Mouse (Mus musculus) mouse trophoblast stem cell (cell line): Measurements from ENCODE around the gene Olfr376.

Experiments
- in situ Hi-C, 2 experiments: fragments of 300-500 bp; cut with MseI, MboI; formaldehyde crosslinking; loops; 2 replicates in 1 of 2; 3 replicates in 1 of 2; pipeline ENCODE4 v1.15.1; 2025

Gene Olfr376

GRCm38 (mm10) chr11:73370946-73371345 lies at the start of gene Olfr376:
Olfr376 (plus strand) TSS chr11:73371246.
- in situ Hi-C loops: no loop called here

DNA sequence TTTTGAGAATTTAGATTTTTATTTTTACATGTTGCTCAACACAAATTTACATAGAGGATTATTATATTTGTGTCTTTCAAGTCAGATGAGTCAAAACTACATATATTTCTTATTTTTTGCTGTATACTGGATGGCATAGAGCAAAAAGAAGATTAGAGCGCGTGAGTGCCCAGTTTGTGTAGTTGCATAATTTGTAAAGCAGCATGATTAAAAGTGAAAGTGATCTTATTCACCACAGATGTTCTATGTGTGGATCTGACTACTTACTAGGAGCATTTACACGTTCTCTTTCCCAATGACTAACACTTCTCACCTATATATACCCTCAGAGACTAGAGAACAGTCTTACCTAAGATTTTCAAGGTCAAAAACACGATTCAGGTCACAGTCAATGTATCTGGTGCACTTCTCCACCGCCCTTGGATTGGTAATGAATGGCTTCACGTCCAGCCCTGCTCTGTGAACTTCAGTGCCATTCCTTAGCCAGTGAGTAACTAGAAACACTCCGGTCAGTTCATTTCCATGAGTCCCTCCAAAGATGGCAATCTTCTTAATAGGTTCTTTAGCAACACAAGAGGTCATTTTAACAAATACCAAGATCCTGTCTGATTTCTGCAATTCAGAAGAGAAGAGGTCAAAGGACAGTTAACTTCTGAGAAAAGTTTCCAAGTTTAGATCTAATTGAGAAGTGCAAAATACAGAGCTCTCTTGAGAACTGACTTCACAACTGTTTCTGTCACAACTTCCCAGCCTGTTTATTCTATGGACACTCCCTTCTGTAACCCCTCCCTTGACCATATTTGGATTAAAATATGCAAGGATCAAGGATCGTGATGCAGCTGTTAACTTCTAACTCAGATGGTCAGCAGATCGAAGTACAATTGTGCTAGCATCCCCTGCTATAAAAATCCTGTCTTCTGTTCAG lies 46.9 kb upstream of the Olfr376 start:
- in situ Hi-C loops: no loop called here

DNA sequence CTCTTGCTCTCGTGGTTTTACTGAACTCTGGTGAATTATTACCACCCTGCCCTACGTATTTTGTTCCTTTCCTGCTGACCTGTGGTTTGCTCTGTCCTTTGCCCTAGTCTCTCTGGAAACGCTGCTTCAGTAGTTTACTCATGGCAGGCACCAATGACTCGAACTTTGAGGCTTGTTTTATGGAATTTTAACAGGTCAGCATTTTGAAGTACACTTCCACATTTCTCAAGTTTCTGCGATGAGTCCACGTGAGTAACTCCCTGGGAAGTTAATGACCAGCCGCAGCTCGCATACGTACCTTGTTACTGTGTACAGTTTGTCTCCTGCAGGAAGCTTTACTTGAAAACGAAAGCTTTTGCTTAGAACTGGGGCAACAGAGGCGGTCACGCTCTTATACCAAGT lies 44.6 kb upstream of the Olfr376 start:
- in situ Hi-C loops: no loop called here

DNA sequence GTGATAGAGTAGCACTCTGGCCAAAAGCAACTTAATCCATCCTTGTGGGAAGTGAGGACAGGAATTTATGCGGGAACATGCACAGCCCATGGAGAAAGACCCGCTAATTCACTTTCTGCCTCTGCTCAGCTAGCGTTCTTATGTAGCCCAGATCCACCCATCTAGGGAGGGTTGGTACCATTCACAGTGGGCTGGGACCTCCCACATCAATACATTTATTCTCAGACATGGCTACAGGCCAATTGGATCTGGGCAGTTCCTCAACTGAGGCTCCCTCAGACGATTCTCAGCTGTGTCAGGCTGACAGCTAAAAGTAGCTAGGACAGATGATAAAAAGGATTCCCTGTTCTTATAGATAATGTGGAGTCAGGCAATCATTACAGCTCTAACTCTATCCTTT lies 43.7 kb upstream of the Olfr376 start:
- in situ Hi-C loops: no loop called here

DNA sequence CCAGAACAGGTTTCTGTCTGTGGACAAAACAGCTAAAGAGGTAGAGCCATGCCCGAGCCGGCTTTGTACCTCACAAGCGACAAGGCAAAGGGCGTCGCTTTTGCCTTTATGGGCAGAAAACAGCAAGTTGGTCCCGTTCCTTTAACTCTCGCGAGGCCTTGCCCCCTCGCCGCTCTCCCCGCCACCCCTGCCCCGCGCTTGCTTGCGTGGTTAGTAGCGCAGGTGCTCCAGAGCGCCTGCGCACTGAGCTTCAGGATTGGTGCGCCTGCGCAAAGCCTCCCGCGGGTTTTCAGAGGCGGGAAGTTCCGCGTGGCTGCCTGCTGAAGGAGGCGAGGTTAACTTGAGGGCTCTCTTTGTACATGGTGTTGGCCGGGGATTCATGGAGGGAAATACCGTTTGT lies 41.6 kb upstream of the Olfr376 start, which contains the start of the genes Aspa, Gm49340 and Spata22:
Gene Aspa (minus strand): TSS at position 155 of the 400 bp plus-strand sequence.
Gene Gm49340 (plus strand): TSS at position 300 of the 400 bp plus-strand sequence.
Gene Spata22 (plus strand): TSS at position 300 of the 400 bp plus-strand sequence.
- in situ Hi-C loops: no loop called here

- in situ Hi-C loops: no loop called here
Measured at GRCm38 (mm10) chr11:73333357-73333756, 37.7 kb upstream of the Olfr376 start.

DNA sequence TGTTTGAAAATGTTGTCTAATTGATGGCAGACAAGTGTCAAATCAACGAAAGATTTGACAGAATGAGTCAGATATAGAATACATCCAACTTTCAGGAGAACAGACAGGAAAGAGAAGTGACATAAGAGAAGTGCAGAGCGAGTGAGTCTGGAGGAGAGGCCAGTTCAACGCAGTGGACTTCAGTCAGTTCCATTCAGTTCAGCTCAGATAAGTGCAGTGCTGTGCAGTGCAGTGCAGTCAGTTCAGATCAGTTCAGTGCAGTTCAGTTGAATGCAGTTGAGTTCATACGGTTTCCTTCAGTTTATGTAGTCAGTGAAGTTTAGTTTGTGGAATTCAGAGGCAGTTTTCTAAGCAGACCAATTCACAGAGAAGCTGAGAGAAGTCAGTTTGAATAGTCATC lies 34.1 kb upstream of the Olfr376 start:
- in situ Hi-C loops: no loop called here

DNA sequence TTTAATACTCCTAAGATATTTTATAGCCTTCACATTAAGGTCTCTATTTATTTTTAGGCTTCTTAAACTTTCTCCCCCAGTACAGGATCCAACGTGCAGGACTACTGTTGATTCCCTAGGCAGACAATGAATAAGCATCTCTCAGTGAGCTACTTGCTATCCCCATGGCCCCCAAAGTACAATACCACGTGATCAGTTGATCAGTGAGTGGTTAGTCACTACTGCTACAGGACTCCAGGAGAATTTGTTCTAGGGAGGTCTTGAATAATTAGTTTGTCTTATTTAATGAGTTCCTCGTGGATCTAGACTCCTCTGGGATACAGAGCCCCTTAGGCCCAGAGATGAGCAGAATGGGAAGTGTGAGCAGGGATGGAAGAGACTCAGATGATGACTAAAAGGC lies 20.6 kb upstream of the Olfr376 start, which contains the start of gene Olfr20:
Gene Olfr20 (plus strand): TSS at position 301 of the 400 bp plus-strand sequence.
- in situ Hi-C loops: no loop called here

GRCm38 (mm10) chr11:73395374-73395773 lies 24.3 kb downstream of the Olfr376 start:
- in situ Hi-C loops: no loop called here

DNA sequence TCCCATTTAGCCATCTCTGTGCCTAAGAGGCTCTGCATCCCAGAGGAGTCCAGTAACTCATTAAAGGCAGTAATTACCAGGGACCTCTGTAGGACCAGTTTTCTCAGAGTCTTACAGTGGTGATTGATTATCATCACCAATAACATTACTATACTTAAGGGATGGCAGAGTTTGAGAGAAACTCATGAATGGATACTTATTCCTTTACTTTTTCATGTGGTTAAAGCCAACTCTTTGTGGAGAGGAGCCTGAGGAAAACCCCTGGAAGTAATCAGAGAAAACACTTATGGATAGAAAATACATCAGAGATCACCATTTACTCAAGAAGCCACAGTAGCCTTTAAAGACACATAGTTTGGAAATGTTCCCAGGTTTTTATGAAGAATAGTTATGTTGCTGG lies 28.5 kb downstream of the Olfr376 start, which contains the start of gene Olfr1:
Gene Olfr1 (minus strand): TSS at position 101 of the 400 bp plus-strand sequence.
- in situ Hi-C loops: no loop called here
